Mouse (Mus musculus) erythroblast, embryonic 14.5 days (primary cell): ENCODE results near the gene Kcng4.

Experiments used
- GATA1 ChIP-seq: IDR thresholded peaks from 2 replicates; pipeline ENCODE4 v1.6.1; 2012; ENCODE audit warnings: low read length, inconsistent platforms, mixed read lengths
- TAL1 ChIP-seq: IDR thresholded peaks from 3 replicates; pipeline ENCODE4 v1.6.1; 2012; ENCODE audit warnings: low read length, inconsistent platforms, mixed read lengths

DNA sequence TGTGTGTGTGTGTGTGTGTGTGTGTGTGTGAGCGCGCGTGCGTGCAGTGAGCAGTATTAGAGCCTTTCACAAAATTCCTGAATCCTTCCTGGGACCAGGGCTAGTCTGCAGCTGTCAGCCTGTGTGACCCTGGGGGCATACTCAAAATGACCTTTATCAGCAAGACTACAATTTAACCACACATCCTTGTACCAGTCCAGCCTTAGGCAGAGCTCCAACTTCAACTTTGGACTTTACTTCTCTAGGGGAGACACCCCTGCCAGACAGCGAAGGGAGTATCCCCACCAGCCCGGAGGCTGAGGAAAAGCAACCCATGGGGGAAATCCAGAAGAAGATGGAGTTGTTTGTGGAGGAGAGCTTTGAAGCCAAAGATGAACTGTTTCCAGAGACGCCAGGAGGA, 44.0 kb downstream of the Kcng4 start:
- TF ChIP-seq GATA1 (no peak), TAL1 (no peak)
